Mouse (Mus musculus): Measurements from ENCODE around the gene Cd72.

- TF ChIP-seq GATA1 (IDR thresholded peaks at IDR 0.05; ENCODE audit: borderline replicate concordance, low read length): no peak
- no peak for TF ChIP-seq FLI1 (IDR thresholded peaks at IDR 0.05; ENCODE audit: low read length)
Observed at GRCm38 (mm10) chr4:43466872-43467271, 12.4 kb upstream of the Cd72 start.
